Comparison of ENCODE assay signal across 27 mouse cellular contexts in genomic region chr2:73387806-73388205, GRCm38 (mm10). TPM values are rescaled to one million over a fixed set of nuclear protein-coding genes. Genes with fewer than 3 reads are reported as not detected.
DNase-seq lines count a peak whose midpoint lies in the region; ATAC-seq and TF ChIP-seq lines count a peak whose summit lies in the region.
"Had no signal": no experiment of that assay in that cellular context is flagged by ENCODE, and none has a peak within 500 bp of the region (broad histone marks: within the 10 kb centered on the region; RNA-seq: fewer than 3 reads in every experiment).

No protein-coding gene starts in this region.

- intact Hi-C loops in heart, postnatal 14 days (cut with DNase I): loop anchor here (5.0 kb wide), 1 partner anchor 76 kb away; the partner anchor contains the start of genes Cir1 and Scrn3

- H3K27me3 ChIP-seq in CH12.LX (replicated peaks): no peaks in the 10 kb centered on the region
- H3K27me3 ChIP-seq in forebrain, postnatal 0 days (ENCODE audit: insufficient read depth, low read length): no peaks in the 10 kb centered on the region
- H3K27me3 ChIP-seq: embryonic facial prominence, embryonic 13.5 days; heart, embryonic 15.5 days; limb, embryonic 15.5 days; Patski; stomach, embryonic 15.5 days had no signal

- no peak for TF ChIP-seq CTCF in CH12.LX (conservative IDR thresholded peaks at IDR 0.05 in 1 of 2, IDR thresholded peaks at IDR 0.05 in 1 of 2; ENCODE audit: low read depth in 2 of 2, low read length in 2 of 2)
- TF ChIP-seq CTCF in forebrain, postnatal 0 days (IDR thresholded peaks at IDR 0.05; ENCODE audit: low read depth): no peak

- H3K79me2 ChIP-seq in CH12.LX (replicated peaks; ENCODE audit: control insufficient read depth, extremely low read depth, insufficient read depth, poor library complexity, severe bottlenecking): no peaks in the 10 kb centered on the region; the same call in 1 of the 2 replicates

- peak overlapping the region; percentile 79 for H3K4me2 ChIP-seq in CH12.LX (ENCODE audit: insufficient read depth, low read depth, poor library complexity, severe bottlenecking)
- H3K4me2 ChIP-seq in forebrain, postnatal 0 days (ENCODE audit: low read depth): no peak overlapping the region
- H3K4me2 ChIP-seq: limb, embryonic 15.5 days had no signal

- dilution Hi-C loops in CH12.LX (cut with MboI; ENCODE audit: extremely low pct_ligation_motif_present, extremely low pct_unique_long_range_greater_than_20kb, low sequenced_read_pairs): no loop called here

- peaks cover 5 to 40% of the 10 kb centered on the region in 2 experiments; a peak in 3 of 4 replicates for H3K4me1 ChIP-seq in CH12.LX (ENCODE audit: control insufficient read depth in 1 of 2, insufficient read depth in 2 of 2)
- H3K4me1 ChIP-seq in forebrain, postnatal 0 days (ENCODE audit: insufficient read depth): 0 out of 2 replicates have a peak, but pooled peaks cover 3% of the 10 kb centered on the region

- TF ChIP-seq POLR2A in CH12.LX (IDR thresholded peaks at IDR 0.05; ENCODE audit: low read depth, low read length): no peak

- in situ Hi-C loops in CH12.LX (cut with MboI; ENCODE audit: low pct_ligation_motif_present, low pct_unique_long_range_greater_than_20kb, low sequenced_read_pairs): no loop called here

- peaks cover 0 to 17% of the 10 kb centered on the region in 2 experiments for H3K36me3 ChIP-seq in CH12.LX (replicated peaks in 1 of 2; ENCODE audit: control insufficient read depth in 1 of 2, insufficient read depth in 1 of 2, low read length in 1 of 2)
- H3K36me3 ChIP-seq in forebrain, postnatal 0 days (ENCODE audit: insufficient read depth): no peaks in the 10 kb centered on the region
- H3K36me3 ChIP-seq: embryonic facial prominence, embryonic 13.5 days; forebrain, embryonic 12.5 days; heart, embryonic 15.5 days; hindbrain, embryonic 13.5 days; kidney, embryonic 15.5 days; limb, embryonic 15.5 days; liver, embryonic 15.5 days; stomach, embryonic 15.5 days had no signal

- no peaks in the 10 kb centered on the region for H3K9me3 ChIP-seq in CH12.LX (replicated peaks; ENCODE audit: low read length)
- H3K9me3 ChIP-seq in forebrain, postnatal 0 days (ENCODE audit: low read length): no peaks in the 10 kb centered on the region
- H3K9me3 ChIP-seq: embryonic facial prominence, embryonic 13.5 days; forebrain, embryonic 12.5 days; G1E; heart, embryonic 15.5 days; hindbrain, embryonic 13.5 days; kidney, embryonic 15.5 days; limb, embryonic 15.5 days; liver, embryonic 15.5 days; stomach, embryonic 15.5 days had no signal

- 91% methylated on average over 1 of the region's 1 CpGs for WGBS in forebrain, postnatal 0 days

- TF ChIP-seq RAD21 in CH12.LX (IDR thresholded peaks at IDR 0.05; ENCODE audit: low read depth, low read length): no peak

- DNase-seq in heart, adult 9 months (ENCODE audit: low spot score in 2 of 2): peak; percentile 17 to 21
- DNase-seq in heart, postnatal 14 days: no peak
- DNase-seq in 3T3-L1 (ENCODE audit: low read depth, low spot score) (peak; percentile 23), CH12.LX (ENCODE audit: extremely low read depth) (no peak)
- peak; percentile 31 for DNase-seq in induced T-regulatory cell, adult 2 months (ENCODE audit: low read depth)
- no peak for DNase-seq in forebrain, postnatal 0 days
- DNase-seq in cerebellum, adult 9-10 months: no peak
- DNase-seq: adrenal gland, postnatal 25 days; cerebellum, adult 11-12 months; gastrocnemius, postnatal 25 days; heart, postnatal 4 days; kidney, adult 18-20 months; kidney, postnatal 25 days; lung, embryonic 14.5 days; right cerebral cortex, postnatal 25 days; thymus, adult 18-20 months; thymus, postnatal 36 days had no signal

- no peak for TF ChIP-seq EP300 in CH12.LX (IDR thresholded peaks at IDR 0.05; ENCODE audit: low read length)

- H3K9ac ChIP-seq in CH12.LX (ENCODE audit: insufficient read depth, low read depth): peak overlapping the region; percentile 63
- no peak overlapping the region for H3K9ac ChIP-seq in forebrain, postnatal 0 days
- H3K9ac ChIP-seq: embryonic facial prominence, embryonic 13.5 days; forebrain, embryonic 12.5 days; heart, embryonic 15.5 days; hindbrain, embryonic 13.5 days; kidney, embryonic 15.5 days; limb, embryonic 15.5 days; liver, embryonic 15.5 days; lung, embryonic 14.5 days; stomach, embryonic 15.5 days had no signal

- ATAC-seq in forebrain, postnatal 0 days: no peak
- ATAC-seq: Patski had no signal

- no peak overlapping the region for H3K27ac ChIP-seq in CH12.LX (ENCODE audit: insufficient read depth, low read depth)
- no peak overlapping the region for H3K27ac ChIP-seq in forebrain, postnatal 0 days (ENCODE audit: low read depth, low read length)
- H3K27ac ChIP-seq: forebrain, embryonic 12.5 days; heart, embryonic 15.5 days; kidney, embryonic 15.5 days; limb, embryonic 15.5 days; stomach, embryonic 15.5 days had no signal

- H3K4me3 ChIP-seq in CH12.LX (replicated peaks in 1 of 3; ENCODE audit: low read depth in 2 of 3, low read length in 2 of 3, poor library complexity in 1 of 3): peak overlapping the region in 2 of 3 experiments; percentile 28 to 82
- H3K4me3 ChIP-seq in forebrain, postnatal 0 days (ENCODE audit: low read depth, low read length): no peak overlapping the region

TF ChIP-seq in CH12.LX, 34 proteins besides CTCF, POLR2A, EP300 and RAD21:
- TF ChIP-seq BHLHE40 (IDR thresholded peaks at IDR 0.05; ENCODE audit: low read depth, low read length): no peak
- TF ChIP-seq MAX (IDR thresholded peaks at IDR 0.05; ENCODE audit: low read length): no peak
- no peak for TF ChIP-seq POLR2AphosphoS2 (IDR thresholded peaks at IDR 0.05; ENCODE audit: low read depth, low read length)
- TF ChIP-seq ETS1 (conservative IDR thresholded peaks at IDR 0.05; ENCODE audit: low read depth, low read length): no peak
- no peak for TF ChIP-seq USF2 (conservative IDR thresholded peaks at IDR 0.05; ENCODE audit: low read depth, low read length)
- TF ChIP-seq USF1 (IDR thresholded peaks at IDR 0.05; ENCODE audit: low read depth, low read length): no peak
- no peak; the same call in 1 of the 2 replicates for TF ChIP-seq ZNF384 (IDR thresholded peaks at IDR 0.05; ENCODE audit: low read depth, low read length)
- TF ChIP-seq MYC (IDR thresholded peaks at IDR 0.05; ENCODE audit: low read depth, low read length): no peak
- no peak for TF ChIP-seq MAFK (IDR thresholded peaks at IDR 0.05; ENCODE audit: insufficient replicate concordance, low read length)
- TF ChIP-seq ZMIZ1 (IDR thresholded peaks at IDR 0.05; ENCODE audit: low read depth, low read length): no peak
- TF ChIP-seq TCF12 (IDR thresholded peaks at IDR 0.05; ENCODE audit: low read depth, low read length): no peak
- TF ChIP-seq CHD1 (IDR thresholded peaks at IDR 0.05; ENCODE audit: low read depth, low read length): no peak
- TF ChIP-seq E2F4 (IDR thresholded peaks at IDR 0.05; ENCODE audit: insufficient replicate concordance, low read depth, low read length): no peak
- TF ChIP-seq SIN3A (IDR thresholded peaks at IDR 0.05; ENCODE audit: low read length): no peak
- TF ChIP-seq JUND (conservative IDR thresholded peaks at IDR 0.05; ENCODE audit: low read depth, low read length): no peak
- TF ChIP-seq ZKSCAN1 (IDR thresholded peaks at IDR 0.05; ENCODE audit: borderline replicate concordance, low read depth, low read length): no peak
- no peak for TF ChIP-seq ELF1 (IDR thresholded peaks at IDR 0.05; ENCODE audit: low read depth, low read length)
- TF ChIP-seq KAT2A (IDR thresholded peaks at IDR 0.05; ENCODE audit: insufficient replicate concordance, low read length): no peak

RNA-seq across cellular contexts. Expression of gene Gpr155, which starts 1.4 kb away (rescaled TPM):
- total RNA-seq in heart, postnatal 14 days (2021): 10 to 100 TPM; 10.8 to 11.1 TPM
- total RNA-seq in CH12.LX (2012; rRNA removed): 3.2 and 4.4 TPM in 2 replicates
- total RNA-seq in CH12.LX (2014; rRNA removed): 3.0 and 4.4 TPM in 2 replicates
- polyA plus RNA-seq in CH12.LX (2012; ENCODE audit: insufficient read length, low read depth): 4.0 and 5.7 TPM in 2 replicates
- 12.5 and 20.0 TPM in 2 replicates for total RNA-seq in forebrain, postnatal 0 days (2014; rRNA removed)
- 6.2 and 12.5 TPM in 2 replicates for polyA plus RNA-seq in forebrain, postnatal 0 days (2015; fragmentation: Nextera tagmentation; extraction: Ambion mirVana)

Comparison
In these comparisons a context has a peak if more than half of its experiments do, and no peak if none do; other contexts are left out.
1. DNase-seq: peak in heart, adult 9 months (2 of 2), 3T3-L1 (single experiment) and induced T-regulatory cell, adult 2 months (single experiment); none in heart, postnatal 14 days (0 of 2), CH12.LX (single experiment), forebrain, postnatal 0 days (single experiment) and cerebellum, adult 9-10 months (single experiment).